Mouse (Mus musculus): ENCODE results near the gene Zfp503. TPM values are rescaled to one million over a fixed set of nuclear protein-coding genes. Genes with fewer than 3 reads are reported as not detected.

Gene Zfp503
- polyA plus RNA-seq, 1 experiment from 2014 or later = 15.4 TPM

DNA sequence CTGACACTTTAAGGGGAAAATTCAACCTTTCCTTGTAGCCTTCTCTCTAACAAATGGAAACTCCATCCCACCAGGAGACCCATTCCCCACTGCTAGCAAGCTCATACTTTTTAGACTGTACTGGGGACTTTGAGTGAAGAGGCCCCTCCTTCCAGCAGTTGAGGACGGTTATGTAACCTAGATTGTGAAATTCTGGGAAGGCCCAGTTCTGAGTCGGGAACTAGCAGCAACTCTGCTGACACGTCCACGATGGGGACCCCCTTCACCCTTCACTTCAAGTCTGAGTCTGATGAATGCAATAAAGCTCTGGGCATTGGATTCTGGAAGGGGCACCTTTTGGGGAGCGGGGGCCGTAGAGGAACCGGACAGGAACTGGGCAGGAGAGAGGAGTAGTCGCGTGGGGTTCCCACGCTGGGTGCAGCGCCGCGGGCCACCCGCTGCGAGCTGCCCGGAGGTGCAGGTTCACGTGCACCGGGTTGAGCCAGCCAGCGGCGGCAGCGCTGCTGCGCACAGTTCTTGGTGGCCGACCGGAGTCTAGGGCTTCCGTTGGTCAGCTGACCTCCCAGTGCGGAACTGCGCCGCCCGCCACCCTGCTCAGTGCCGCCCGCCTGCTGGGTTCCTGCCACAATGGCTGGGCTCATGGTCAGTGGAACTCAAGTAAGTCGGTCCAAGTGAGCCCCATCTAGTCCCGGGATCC is 30.0 kb upstream of the Zfp503 start, which contains the start of gene Lrmda:
Gene Lrmda (plus strand): TSS at position 461 of the 697 bp plus-strand sequence.
- H3K27ac ChIP-seq (ENCODE audit: low read depth, low read length) = no peak within 1 kb of the TSS
- WGBS = 4% methylated on average over 29 of the region's 33 CpGs
- H3K9ac ChIP-seq (ENCODE audit: low read depth, low read length) = no peak within 1 kb of the TSS
- no peaks in the 10 kb centered on the region for H3K9me3 ChIP-seq (ENCODE audit: control insufficient read depth, low read length)
- peak within 1 kb of the TSS; percentile 23 for H3K4me3 ChIP-seq (ENCODE audit: low read depth, low read length)
- H3K27me3 ChIP-seq (ENCODE audit: control insufficient read depth, insufficient read depth, low read length) = peaks cover 3% of the 10 kb centered on the region
- peak; percentile 63; the same call in 1 of the 2 replicates for ATAC-seq (ENCODE audit: low FRiP score)
- peaks cover 5% of the 10 kb centered on the region; the same call in 1 of the 2 replicates for H3K4me1 ChIP-seq (replicated peaks; ENCODE audit: control insufficient read depth, insufficient read depth, low read length)
- H3K36me3 ChIP-seq (ENCODE audit: control insufficient read depth, insufficient read depth, low read length) = no peaks in the 10 kb centered on the region
- peak; percentile 60 for DNase-seq (ENCODE audit: low spot score)
- peak within 1 kb of the TSS; percentile 52 for H3K4me2 ChIP-seq (replicated peaks; ENCODE audit: low read depth, low read length)

DNA sequence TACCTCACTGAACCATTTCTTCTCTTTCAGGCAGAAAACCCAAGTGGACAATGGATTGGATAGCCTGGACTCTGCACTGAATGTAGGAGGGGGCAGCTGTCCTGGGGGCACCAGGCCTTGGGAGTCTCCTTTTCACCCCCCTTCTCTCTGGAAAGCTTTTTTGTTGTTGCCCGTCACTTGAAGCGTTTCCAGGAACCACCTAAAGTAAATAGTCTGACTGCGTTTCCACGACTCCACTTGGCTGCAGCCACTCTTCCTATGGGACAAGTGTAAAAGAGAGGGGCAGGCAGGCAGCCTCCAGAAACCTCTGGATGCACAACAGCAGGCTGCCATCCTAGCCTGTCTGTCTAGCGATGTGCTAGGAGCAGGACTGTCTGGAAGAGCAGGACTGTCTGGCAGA is 27.6 kb upstream of the Zfp503 start:
- Histone ChIP-seq H3K36me3 (ENCODE audit: control insufficient read depth, insufficient read depth, low read length) (no peaks in the 10 kb centered on the region), H3K9ac (ENCODE audit: low read depth, low read length) (no peak overlapping the region), H3K27ac (ENCODE audit: low read depth, low read length) (no peak overlapping the region), H3K27me3 (ENCODE audit: control insufficient read depth, insufficient read depth, low read length) (peaks cover 3% of the 10 kb centered on the region), H3K9me3 (ENCODE audit: control insufficient read depth, low read length) (no peaks in the 10 kb centered on the region), H3K4me1 (replicated peaks; ENCODE audit: control insufficient read depth, insufficient read depth, low read length) (peaks cover 5% of the 10 kb centered on the region; the same call in 1 of the 2 replicates), H3K4me2 (replicated peaks; ENCODE audit: low read depth, low read length) (no peak overlapping the region), H3K4me3 (ENCODE audit: low read depth, low read length) (no peak overlapping the region)
- WGBS = 53% methylated on average over 5 of the region's 5 CpGs
- ATAC-seq (ENCODE audit: low FRiP score) (no peak), DNase-seq (ENCODE audit: low spot score) (no peak)

DNA sequence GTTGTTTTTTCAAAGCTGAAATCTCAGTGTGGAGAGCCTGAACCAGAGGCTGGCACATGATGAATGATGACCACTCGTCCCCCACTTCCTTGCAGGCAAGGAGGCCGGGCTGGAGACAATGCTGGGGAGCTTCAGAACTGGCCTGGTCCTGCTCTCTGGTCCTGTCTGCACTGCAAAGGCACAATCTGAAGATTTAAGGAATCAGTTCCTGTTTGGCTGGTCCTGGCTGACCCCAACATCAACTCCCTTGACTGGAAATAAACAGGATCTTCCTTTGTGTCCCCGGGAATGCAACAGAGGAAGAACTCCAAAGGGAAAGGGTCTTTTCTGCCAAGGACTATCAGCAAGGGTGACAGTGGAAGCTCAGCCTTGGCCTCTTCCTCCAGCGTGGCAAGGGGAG is 25.4 kb upstream of the Zfp503 start:
- no peak overlapping the region for H3K4me3 ChIP-seq (ENCODE audit: low read depth, low read length)
- H3K27me3 ChIP-seq (ENCODE audit: control insufficient read depth, insufficient read depth, low read length) = peaks cover 3% of the 10 kb centered on the region
- 59% methylated on average over 4 of the region's 4 CpGs for WGBS
- H3K36me3 ChIP-seq (ENCODE audit: control insufficient read depth, insufficient read depth, low read length) = no peaks in the 10 kb centered on the region
- H3K9ac ChIP-seq (ENCODE audit: low read depth, low read length) = no peak overlapping the region
- H3K4me2 ChIP-seq (replicated peaks; ENCODE audit: low read depth, low read length) = no peak overlapping the region
- ATAC-seq (ENCODE audit: low FRiP score) = no peak
- H3K9me3 ChIP-seq (ENCODE audit: control insufficient read depth, low read length) = no peaks in the 10 kb centered on the region
- H3K27ac ChIP-seq (ENCODE audit: low read depth, low read length) = no peak overlapping the region
- DNase-seq (ENCODE audit: low spot score) = no peak
- H3K4me1 ChIP-seq (replicated peaks; ENCODE audit: control insufficient read depth, insufficient read depth, low read length) = peaks cover 5% of the 10 kb centered on the region; the same call in 1 of the 2 replicates

DNA sequence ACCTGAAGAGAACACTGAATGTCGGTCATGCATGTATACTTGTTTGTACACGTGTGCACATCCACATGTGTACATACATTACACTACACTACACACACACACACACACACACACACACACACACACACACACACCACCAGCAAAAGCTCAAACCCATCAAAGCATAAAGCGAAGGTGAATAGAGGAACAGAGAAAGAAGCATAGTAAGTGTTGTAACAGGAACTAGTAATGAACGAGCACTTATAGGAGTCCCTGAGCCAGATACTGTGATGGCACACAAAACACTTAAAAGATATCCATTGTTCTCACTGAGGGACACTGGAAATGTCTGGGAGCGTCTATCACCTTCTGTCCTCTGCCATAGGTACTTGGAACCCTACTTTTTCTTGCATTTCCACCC is 24.9 kb upstream of the Zfp503 start:
- WGBS = 86% methylated on average over 5 of the region's 5 CpGs
- Histone ChIP-seq H3K4me3 (ENCODE audit: low read depth, low read length) (no peak overlapping the region), H3K27ac (ENCODE audit: low read depth, low read length) (no peak overlapping the region), H3K9ac (ENCODE audit: low read depth, low read length) (no peak overlapping the region), H3K9me3 (ENCODE audit: control insufficient read depth, low read length) (no peaks in the 10 kb centered on the region), H3K4me2 (replicated peaks; ENCODE audit: low read depth, low read length) (no peak overlapping the region), H3K27me3 (ENCODE audit: control insufficient read depth, insufficient read depth, low read length) (peaks cover 3% of the 10 kb centered on the region), H3K36me3 (ENCODE audit: control insufficient read depth, insufficient read depth, low read length) (no peaks in the 10 kb centered on the region), H3K4me1 (replicated peaks; ENCODE audit: control insufficient read depth, insufficient read depth, low read length) (peaks cover 2% of the 10 kb centered on the region; the same call in 1 of the 2 replicates)
- ATAC-seq (ENCODE audit: low FRiP score) (no peak), DNase-seq (ENCODE audit: low spot score) (no peak)

DNA sequence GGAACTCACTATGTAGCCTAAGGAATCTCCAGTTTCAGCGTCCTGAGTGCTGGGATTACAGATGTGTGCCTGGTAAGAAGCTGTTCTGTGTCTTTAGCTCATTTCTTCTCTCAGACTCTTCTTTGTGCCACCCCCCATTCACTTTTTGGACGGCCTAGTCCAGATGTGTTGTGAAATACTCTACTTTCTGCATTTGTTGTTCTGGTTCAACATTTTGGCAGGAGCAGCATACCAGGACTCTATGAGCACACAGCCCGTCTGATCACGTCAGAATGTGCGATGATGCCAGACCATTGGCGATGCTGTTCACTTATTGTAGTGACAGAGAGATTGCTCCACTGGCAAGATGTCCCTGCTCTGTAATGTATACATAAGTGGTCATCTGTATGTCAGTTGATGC is 17.6 kb upstream of the Zfp503 start:
- 90% methylated on average over 6 of the region's 6 CpGs for WGBS
- H3K4me1 ChIP-seq (replicated peaks; ENCODE audit: control insufficient read depth, insufficient read depth, low read length) = no peaks in the 10 kb centered on the region
- no peaks in the 10 kb centered on the region for H3K9me3 ChIP-seq (ENCODE audit: control insufficient read depth, low read length)
- no peaks in the 10 kb centered on the region for H3K36me3 ChIP-seq (ENCODE audit: control insufficient read depth, insufficient read depth, low read length)
- no peak overlapping the region for H3K4me3 ChIP-seq (ENCODE audit: low read depth, low read length)
- H3K4me2 ChIP-seq (replicated peaks; ENCODE audit: low read depth, low read length) = no peak overlapping the region
- no peak overlapping the region for H3K9ac ChIP-seq (ENCODE audit: low read depth, low read length)
- DNase-seq (ENCODE audit: low spot score) (no peak), ATAC-seq (ENCODE audit: low FRiP score) (no peak)
- H3K27ac ChIP-seq (ENCODE audit: low read depth, low read length) = no peak overlapping the region
- 0 out of 2 replicates have a peak, but pooled peaks cover 2% of the 10 kb centered on the region for H3K27me3 ChIP-seq (ENCODE audit: control insufficient read depth, insufficient read depth, low read length)

DNA sequence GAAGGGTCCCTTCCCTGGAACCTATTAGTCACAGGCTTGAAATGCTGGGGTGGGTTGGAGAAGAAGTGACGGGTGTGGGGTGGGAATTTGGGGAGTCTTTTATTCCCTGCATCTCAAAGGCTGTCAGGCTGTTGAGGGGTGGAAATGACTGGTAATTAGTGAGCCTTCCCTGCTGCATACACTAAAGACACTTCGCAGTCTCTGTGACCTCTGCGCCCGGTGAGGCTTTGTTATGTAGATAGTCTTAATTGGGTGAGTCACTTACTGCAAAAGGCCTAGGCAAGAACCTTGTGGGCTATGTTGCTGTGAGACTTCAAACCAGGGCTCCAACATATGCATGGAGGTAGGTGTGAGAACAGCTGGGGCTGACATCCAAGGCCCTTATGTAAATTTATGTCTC is 15.5 kb upstream of the Zfp503 start:
- Histone ChIP-seq H3K27me3 (ENCODE audit: control insufficient read depth, insufficient read depth, low read length) (0 out of 2 replicates have a peak, but pooled peaks cover 2% of the 10 kb centered on the region), H3K27ac (ENCODE audit: low read depth, low read length) (no peak overlapping the region), H3K4me3 (ENCODE audit: low read depth, low read length) (no peak overlapping the region), H3K4me1 (replicated peaks; ENCODE audit: control insufficient read depth, insufficient read depth, low read length) (no peaks in the 10 kb centered on the region), H3K9ac (ENCODE audit: low read depth, low read length) (no peak overlapping the region), H3K9me3 (ENCODE audit: control insufficient read depth, low read length) (no peaks in the 10 kb centered on the region), H3K4me2 (replicated peaks; ENCODE audit: low read depth, low read length) (no peak overlapping the region), H3K36me3 (ENCODE audit: control insufficient read depth, insufficient read depth, low read length) (no peaks in the 10 kb centered on the region)
- ATAC-seq (ENCODE audit: low FRiP score) (no peak), DNase-seq (ENCODE audit: low spot score) (no peak)
- 17% methylated on average over 4 of the region's 4 CpGs for WGBS

DNA sequence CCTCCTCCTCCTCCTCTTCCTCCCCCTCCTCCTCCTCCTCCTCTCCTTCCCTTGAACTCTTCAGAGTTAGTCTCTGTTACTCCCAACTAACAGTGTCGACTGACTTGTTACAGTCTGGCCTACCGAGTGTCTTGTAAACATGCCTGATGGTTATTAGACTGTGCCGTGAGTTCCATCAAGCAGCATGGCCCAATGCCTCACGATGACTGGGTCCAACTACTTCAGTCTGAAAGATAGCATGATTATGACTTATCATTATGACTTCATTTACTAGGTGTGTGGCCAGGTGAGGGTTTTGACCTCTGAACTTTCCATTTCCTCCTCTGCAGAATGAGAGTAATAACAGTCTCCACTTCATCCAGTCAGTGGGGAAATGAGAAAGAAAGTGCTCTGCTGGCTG is 14.2 kb upstream of the Zfp503 start:
- no peak for ATAC-seq (ENCODE audit: low FRiP score)
- H3K9me3 ChIP-seq (ENCODE audit: control insufficient read depth, low read length) = no peaks in the 10 kb centered on the region
- H3K4me2 ChIP-seq (replicated peaks; ENCODE audit: low read depth, low read length) = no peak overlapping the region
- 0 out of 2 replicates have a peak, but pooled peaks cover 2% of the 10 kb centered on the region for H3K27me3 ChIP-seq (ENCODE audit: control insufficient read depth, insufficient read depth, low read length)
- no peak for DNase-seq (ENCODE audit: low spot score)
- no peak overlapping the region for H3K9ac ChIP-seq (ENCODE audit: low read depth, low read length)
- H3K36me3 ChIP-seq (ENCODE audit: control insufficient read depth, insufficient read depth, low read length) = no peaks in the 10 kb centered on the region
- 88% methylated on average over 4 of the region's 4 CpGs for WGBS
- no peak overlapping the region for H3K27ac ChIP-seq (ENCODE audit: low read depth, low read length)
- H3K4me3 ChIP-seq (ENCODE audit: low read depth, low read length) = no peak overlapping the region
- no peaks in the 10 kb centered on the region for H3K4me1 ChIP-seq (replicated peaks; ENCODE audit: control insufficient read depth, insufficient read depth, low read length)

DNA sequence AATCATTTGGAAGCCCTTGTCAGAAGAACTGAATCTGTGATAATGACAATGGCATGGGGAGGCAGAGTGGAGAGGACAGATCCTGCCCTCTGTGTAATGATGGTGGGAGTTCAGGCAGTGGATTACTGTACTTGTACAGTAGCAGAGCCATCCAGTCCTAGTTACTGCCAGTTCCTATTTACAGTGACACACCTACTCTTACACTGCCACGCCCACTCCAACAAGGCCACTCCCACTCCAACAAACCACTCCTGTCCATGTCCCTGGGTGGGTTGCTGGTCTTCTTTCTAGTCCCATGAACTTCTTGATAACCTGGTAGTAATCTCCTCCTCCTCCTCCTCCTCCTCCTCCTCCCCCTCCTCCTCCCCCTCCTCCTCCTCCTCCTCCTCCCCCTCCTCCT is 13.8 kb upstream of the Zfp503 start:
- 82% methylated on average over 1 of the region's 1 CpGs for WGBS
- Histone ChIP-seq H3K27me3 (ENCODE audit: control insufficient read depth, insufficient read depth, low read length) (0 out of 2 replicates have a peak, but pooled peaks cover 2% of the 10 kb centered on the region), H3K4me1 (replicated peaks; ENCODE audit: control insufficient read depth, insufficient read depth, low read length) (no peaks in the 10 kb centered on the region), H3K4me2 (replicated peaks; ENCODE audit: low read depth, low read length) (no peak overlapping the region), H3K9me3 (ENCODE audit: control insufficient read depth, low read length) (no peaks in the 10 kb centered on the region), H3K9ac (ENCODE audit: low read depth, low read length) (no peak overlapping the region), H3K36me3 (ENCODE audit: control insufficient read depth, insufficient read depth, low read length) (no peaks in the 10 kb centered on the region), H3K4me3 (ENCODE audit: low read depth, low read length) (no peak overlapping the region), H3K27ac (ENCODE audit: low read depth, low read length) (no peak overlapping the region)
- ATAC-seq (ENCODE audit: low FRiP score) (no peak), DNase-seq (ENCODE audit: low spot score) (no peak)

DNA sequence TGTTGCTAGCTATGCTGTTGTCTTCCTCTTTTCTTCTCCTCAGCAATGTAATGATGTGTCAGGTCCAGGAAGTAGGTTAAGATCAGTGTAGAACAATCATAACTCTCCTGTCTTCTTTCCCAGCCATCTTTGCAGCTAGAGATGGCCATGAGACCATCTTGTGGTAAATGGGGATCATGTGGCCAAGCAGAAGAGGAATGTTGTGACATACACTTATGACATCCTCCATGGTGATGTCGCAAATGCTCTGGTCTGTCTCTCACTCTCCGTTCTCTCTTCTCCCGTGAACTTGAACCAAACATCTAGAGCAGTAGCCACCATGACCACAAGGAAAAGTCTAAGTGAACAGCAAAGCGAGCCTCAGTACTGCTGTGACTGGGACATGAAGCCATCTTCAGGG is 10.2 kb upstream of the Zfp503 start:
- ATAC-seq (ENCODE audit: low FRiP score) = no peak
- no peak overlapping the region for H3K27ac ChIP-seq (ENCODE audit: low read depth, low read length)
- no peak overlapping the region for H3K4me2 ChIP-seq (replicated peaks; ENCODE audit: low read depth, low read length)
- H3K36me3 ChIP-seq (ENCODE audit: control insufficient read depth, insufficient read depth, low read length) = no peaks in the 10 kb centered on the region
- no peaks in the 10 kb centered on the region for H3K4me1 ChIP-seq (replicated peaks; ENCODE audit: control insufficient read depth, insufficient read depth, low read length)
- no peaks in the 10 kb centered on the region for H3K9me3 ChIP-seq (ENCODE audit: control insufficient read depth, low read length)
- H3K27me3 ChIP-seq (ENCODE audit: control insufficient read depth, insufficient read depth, low read length) = no peaks in the 10 kb centered on the region; the same call in 1 of the 2 replicates
- WGBS = 92% methylated on average over 4 of the region's 4 CpGs
- H3K9ac ChIP-seq (ENCODE audit: low read depth, low read length) = no peak overlapping the region
- no peak overlapping the region for H3K4me3 ChIP-seq (ENCODE audit: low read depth, low read length)
- no peak for DNase-seq (ENCODE audit: low spot score)
